ENCODE assay signal across 27 mouse cellular contexts in the genomic region with DNA sequence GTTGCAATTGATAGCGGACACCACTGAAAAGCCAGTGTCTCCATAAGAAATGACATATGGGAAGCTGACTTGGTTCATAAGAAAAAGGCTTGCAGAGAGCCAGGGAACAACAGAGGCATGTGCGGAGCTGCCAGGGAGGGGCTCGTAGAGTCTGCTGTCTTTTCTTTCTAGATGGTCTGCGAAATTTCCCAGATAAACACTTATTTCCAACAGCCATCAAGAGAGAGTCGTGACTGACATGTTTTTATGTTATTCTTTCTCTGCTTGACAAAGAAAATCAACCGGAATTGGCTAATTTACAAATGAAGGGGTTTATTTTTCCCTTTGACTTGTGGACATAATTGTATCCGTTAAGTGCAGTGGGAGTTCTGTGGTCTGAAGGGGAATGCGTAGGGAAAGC.
"Had no signal": no experiment of that assay in that cellular context is flagged by ENCODE, and none has a peak within 500 bp of the region (broad histone marks: within the 10 kb centered on the region; RNA-seq: fewer than 3 reads in every experiment).

No protein-coding gene starts in this region.

- H3K27me3 ChIP-seq: heart, embryonic 13.5 days; heart, embryonic 15.5 days; hindbrain, embryonic 13.5 days; hindbrain, embryonic 15.5 days; limb, embryonic 13.5 days; limb, embryonic 15.5 days; liver, embryonic 12.5 days had no signal

- H3K4me1 ChIP-seq: heart, embryonic 13.5 days; heart, embryonic 15.5 days; kidney, embryonic 15.5 days; limb, embryonic 13.5 days; limb, embryonic 15.5 days; liver, embryonic 12.5 days had no signal

- H3K9ac ChIP-seq: heart, embryonic 13.5 days; heart, embryonic 15.5 days; hindbrain, embryonic 13.5 days; hindbrain, embryonic 15.5 days; kidney, embryonic 15.5 days; limb, embryonic 13.5 days; limb, embryonic 15.5 days; liver, embryonic 12.5 days; liver, embryonic 14.5 days had no signal

- H3K36me3 ChIP-seq: heart, embryonic 13.5 days; heart, embryonic 15.5 days; hindbrain, embryonic 13.5 days; hindbrain, embryonic 15.5 days; kidney, embryonic 15.5 days; limb, embryonic 13.5 days; limb, embryonic 15.5 days; liver, embryonic 12.5 days had no signal

- H3K27ac ChIP-seq: heart, adult 2 months; heart, embryonic 13.5 days; heart, embryonic 15.5 days; hindbrain, embryonic 13.5 days; hindbrain, embryonic 15.5 days; hindbrain, postnatal 0 days; kidney, embryonic 15.5 days; kidney, postnatal 0 days; limb, embryonic 13.5 days; limb, embryonic 15.5 days; liver, embryonic 12.5 days; liver, embryonic 14.5 days had no signal

- DNase-seq: gastrocnemius, postnatal 14 days; gastrocnemius, postnatal 36 days; heart, adult 11 months; heart, adult 2 months; heart, postnatal 14 days; heart, postnatal 36 days; kidney, adult 11 months; kidney, adult 2 months; kidney, adult 9 months; kidney, postnatal 14 days; kidney, postnatal 36 days; layer of hippocampus, adult 9-11 months; layer of hippocampus, postnatal 36 days; left cerebral cortex, postnatal 4 days had no signal

- H3K9me3 ChIP-seq: heart, embryonic 13.5 days; heart, embryonic 15.5 days; hindbrain, embryonic 13.5 days; hindbrain, embryonic 15.5 days; kidney, embryonic 15.5 days; limb, embryonic 13.5 days; limb, embryonic 15.5 days; liver, embryonic 12.5 days had no signal

- H3K4me3 ChIP-seq: heart, adult 2 months; heart, embryonic 13.5 days; heart, embryonic 15.5 days; hindbrain, embryonic 13.5 days; hindbrain, embryonic 15.5 days; kidney, embryonic 15.5 days; limb, embryonic 13.5 days; limb, embryonic 15.5 days; liver, embryonic 12.5 days had no signal

- ATAC-seq: hindbrain, postnatal 0 days; intestine, embryonic 16.5 days; liver, embryonic 12.5 days had no signal

- H3K4me2 ChIP-seq: heart, embryonic 11.5 days; heart, embryonic 13.5 days; heart, embryonic 15.5 days; hindbrain, embryonic 13.5 days; hindbrain, embryonic 15.5 days; kidney, embryonic 15.5 days; limb, embryonic 13.5 days; limb, embryonic 15.5 days; liver, embryonic 12.5 days had no signal
